Mouse (Mus musculus) cerebellum, adult 2 months (tissue): Measurements from ENCODE around the gene Eci3.

Source experiments
- CTCF ChIP-seq: fragments of 200-500 bp; IDR thresholded peaks from 2 replicates; pipeline ENCODE4 v1.5.1; 2011; ENCODE audit warnings: low read depth, mild to moderate bottlenecking, control low read depth, low read length, moderate library complexity, borderline replicate concordance; ENCODE audit not compliant: insufficient read depth
- POLR2A ChIP-seq: fragments of 200-500 bp; IDR thresholded peaks from 2 replicates; pipeline ENCODE4 v1.6.1; 2011; ENCODE audit warnings: low read length, control low read depth, borderline replicate concordance; ENCODE audit not compliant: insufficient read depth

- TF ChIP-seq POLR2A (no peak), CTCF (no peak)
These were observed 809 bp upstream of the Eci3 start for GRCm38 (mm10) chr13:34964419-34964818.
